Mouse (Mus musculus) left cerebral cortex, adult 8-10 months (tissue): ENCODE data around the gene Btbd3. TPM values are rescaled to one million over a fixed set of nuclear protein-coding genes. Genes with fewer than 3 reads are reported as not detected.

Experiments used
- DNase-seq, 2 experiments: peaks; one replicate each; pipeline ENCODE4 v3.0.0; 2022; ENCODE audit warnings: low spot score in 2 of 2
- total RNA-seq, 4 experiments: library from RNA; stranded (reverse); gene quantifications; 2 replicates each; pipeline ENCODE4 v1.2.4; 2022

Btbd3 gene
- total RNA-seq, 4 experiments from 2014 or later, result 114 to 138 (median 124) TPM

GRCm38 (mm10) chr2:138528461-138528860, 272.1 kb downstream of the Btbd3 start:
- DNase-seq, result no peak

GRCm38 (mm10) chr2:138531160-138531967, 275.0 kb downstream of the Btbd3 start:
- no peak for DNase-seq

- no peak for DNase-seq
Observed at GRCm38 (mm10) chr2:138531992-138532391, 275.6 kb downstream of the Btbd3 start.

GRCm38 (mm10) chr2:138539655-138540054, 283.3 kb downstream of the Btbd3 start:
- DNase-seq, result no peak

- DNase-seq, result no peak
Observed at GRCm38 (mm10) chr2:138548990-138549389, 292.6 kb downstream of the Btbd3 start.

GRCm38 (mm10) chr2:138551516-138551915, 295.2 kb downstream of the Btbd3 start:
- DNase-seq, result peak; percentile 19 to 66

GRCm38 (mm10) chr2:138555106-138555862, 298.9 kb downstream of the Btbd3 start:
- peak in 1 of 2 experiments; percentile 36 for DNase-seq

- DNase-seq, result no peak
Observed at GRCm38 (mm10) chr2:138585930-138586329, 329.6 kb downstream of the Btbd3 start.

GRCm38 (mm10) chr2:138587335-138587734, 331.0 kb downstream of the Btbd3 start:
- DNase-seq, result no peak

GRCm38 (mm10) chr2:138587795-138588545, 331.6 kb downstream of the Btbd3 start:
- DNase-seq, result peak in 1 of 2 experiments; percentile 67

- no peak for DNase-seq
Observed at GRCm38 (mm10) chr2:138589105-138589504, 332.7 kb downstream of the Btbd3 start.

- no peak for DNase-seq
Observed at GRCm38 (mm10) chr2:138590307-138590706, 333.9 kb downstream of the Btbd3 start.

- no peak for DNase-seq
Observed at GRCm38 (mm10) chr2:138612361-138612760, 356.0 kb downstream of the Btbd3 start.

- no peak for DNase-seq
Observed at GRCm38 (mm10) chr2:138617501-138617900, 361.1 kb downstream of the Btbd3 start.
